Mouse (Mus musculus): Measurements from ENCODE around the gene Pde10a.

Gene Pde10a

DNA sequence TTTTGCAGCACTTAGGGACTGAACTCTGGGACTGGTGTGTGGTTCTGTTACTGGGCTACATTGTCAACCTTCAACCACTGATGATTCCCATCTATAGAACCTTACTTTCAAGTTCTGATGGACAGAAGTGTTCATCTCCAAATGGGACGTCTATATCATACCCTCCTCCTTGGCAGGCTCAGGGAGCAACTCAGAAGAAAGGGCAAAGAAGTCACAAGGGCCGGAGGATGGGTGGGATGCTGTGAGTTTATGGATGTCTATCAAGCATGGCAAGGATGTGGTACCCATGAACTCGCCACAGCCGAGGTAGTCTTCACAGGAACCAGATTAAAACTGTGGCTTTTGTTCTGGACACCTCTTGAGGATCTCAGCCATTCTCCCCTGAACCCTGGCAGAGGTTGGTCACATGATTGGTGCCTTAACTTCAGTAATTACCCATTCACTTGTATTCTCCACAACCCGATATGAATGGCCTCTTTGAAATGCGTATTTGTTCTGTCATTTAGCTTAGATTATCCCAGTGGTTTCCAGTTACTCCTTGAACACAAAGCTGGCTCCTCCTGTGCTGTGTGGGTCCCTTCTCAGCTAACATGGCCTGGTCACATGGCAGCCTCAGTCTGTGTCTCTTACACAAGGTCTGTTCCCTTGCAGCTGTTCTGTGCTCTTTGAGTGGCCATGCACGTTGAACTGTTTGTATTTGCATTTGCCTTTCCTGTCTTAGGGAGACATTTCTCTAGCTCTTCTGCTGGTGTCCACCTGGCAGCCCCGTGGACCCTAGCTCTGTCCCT lies 510.6 kb downstream of the Pde10a start:
- no peak for DNase-seq (ENCODE audit: low read depth)
